Mouse (Mus musculus) heart, adult 2 months (tissue): ENCODE results near the gene Ak9.

Experiments
- CTCF ChIP-seq: fragments of 200-600 bp; IDR thresholded peaks from 2 replicates; pipeline ENCODE4 v1.8.1; 2022; ENCODE audit warnings: antibody characterized with exemption, mild to moderate bottlenecking, moderate library complexity
- EP300 ChIP-seq: fragments of 200-500 bp; IDR thresholded peaks from 2 replicates; pipeline ENCODE4 v1.6.1; 2011; ENCODE audit warnings: low read depth, low read length, control low read depth; ENCODE audit not compliant: insufficient read depth
- POLR2A ChIP-seq: fragments of 200-500 bp; IDR thresholded peaks from 2 replicates; pipeline ENCODE4 v1.6.1; 2011; ENCODE audit warnings: mild to moderate bottlenecking, low read depth, low read length, control low read depth; ENCODE audit not compliant: insufficient read depth

GRCm38 (mm10) chr10:41472534-41472933, 168.8 kb downstream of the Ak9 start:
- no peak for TF ChIP-seq POLR2A
- no peak for TF ChIP-seq EP300
- TF ChIP-seq CTCF = no peak
